Mouse (Mus musculus) lung, postnatal 0 days (tissue): ENCODE results near the gene Cd82.
A peak's percentile ranks its signal among the peaks of the same experiment; 100 is the strongest.

Experiments used
- CTCF ChIP-seq: IDR thresholded peaks from 2 replicates; pipeline ENCODE4 v1.5.1; 2016; ENCODE audit warnings: antibody characterized with exemption, mild to moderate bottlenecking
- EP300 ChIP-seq: IDR thresholded peaks from 2 replicates; pipeline ENCODE4 v1.6.1; 2016; ENCODE audit warnings: antibody characterized with exemption, mild to moderate bottlenecking, control low read depth

DNA sequence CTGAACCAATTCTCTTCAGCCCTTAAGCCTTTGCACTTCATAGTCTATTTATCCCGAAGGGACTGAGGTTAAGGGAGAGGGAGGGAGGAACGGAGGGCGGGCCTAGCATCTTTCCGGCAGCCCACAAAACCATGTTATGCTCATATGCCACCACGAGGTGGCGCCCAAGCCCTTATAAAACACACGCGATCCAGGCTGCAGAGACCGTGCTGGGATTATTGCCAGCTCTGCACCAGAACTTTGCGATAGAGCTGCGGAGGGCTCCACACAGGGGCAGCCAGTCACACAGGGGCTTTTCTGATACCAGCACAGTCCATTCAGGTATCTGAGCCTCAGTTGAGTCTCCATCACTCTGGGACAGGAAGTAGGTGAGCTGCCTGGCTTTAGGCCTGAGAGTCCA lies 12.1 kb upstream of the Cd82 start:
- TF ChIP-seq CTCF (peak; percentile 94), EP300 (no peak)
